Mouse (Mus musculus) bone marrow macrophage, adult 2 months (primary cell): Measurements from ENCODE around the gene Smurf1.

ENCODE experiments used
- CTCF ChIP-seq: IDR thresholded peaks from 2 replicates; pipeline ENCODE4 v1.5.1; 2012; ENCODE audit warnings: low read depth, mild to moderate bottlenecking, low read length, moderate library complexity
- POLR2A ChIP-seq: IDR thresholded peaks from 2 replicates; pipeline ENCODE4 v1.6.1; 2012; ENCODE audit warnings: mild to moderate bottlenecking, low read depth, low read length, borderline replicate concordance

DNA sequence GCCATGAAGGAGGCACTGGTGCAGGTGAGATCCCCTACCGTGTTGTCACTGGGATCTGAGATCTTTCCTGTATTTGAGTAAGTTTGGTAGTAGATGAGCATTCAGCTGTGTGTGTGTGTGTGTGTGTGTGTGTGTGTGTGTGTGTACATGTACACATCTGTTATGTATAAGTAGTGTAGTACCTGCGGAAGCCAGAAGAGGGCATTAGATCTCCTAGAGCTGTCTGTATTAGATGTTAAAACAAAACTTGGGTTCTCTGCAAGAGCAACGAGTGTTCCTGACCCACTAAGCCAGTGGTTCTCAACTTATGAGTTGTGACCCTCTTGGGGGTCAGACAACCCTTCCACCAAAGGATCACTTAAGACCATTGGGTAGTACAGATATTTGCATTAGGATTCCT, 129.5 kb downstream of the Smurf1 start:
- TF ChIP-seq POLR2A (no peak), CTCF (no peak)
